Mouse (Mus musculus) yolk sac, embryonic 10.5 days (tissue): ENCODE measurements around the gene Oxct1.

Source experiments
- DNase-seq: peaks from one replicate; pipeline ENCODE4 v3.0.0-alpha.2; 2017; ENCODE audit warnings: low spot score

Gene Oxct1

GRCm38 (mm10) chr15:4026231-4026773 lies at the start of gene Oxct1:
Oxct1 (plus strand) TSS chr15:4026383.
- peak; percentile 89 for DNase-seq

GRCm38 (mm10) chr15:3978279-3978678 lies 47.9 kb upstream of the Oxct1 start:
- DNase-seq, result no peak

DNA sequence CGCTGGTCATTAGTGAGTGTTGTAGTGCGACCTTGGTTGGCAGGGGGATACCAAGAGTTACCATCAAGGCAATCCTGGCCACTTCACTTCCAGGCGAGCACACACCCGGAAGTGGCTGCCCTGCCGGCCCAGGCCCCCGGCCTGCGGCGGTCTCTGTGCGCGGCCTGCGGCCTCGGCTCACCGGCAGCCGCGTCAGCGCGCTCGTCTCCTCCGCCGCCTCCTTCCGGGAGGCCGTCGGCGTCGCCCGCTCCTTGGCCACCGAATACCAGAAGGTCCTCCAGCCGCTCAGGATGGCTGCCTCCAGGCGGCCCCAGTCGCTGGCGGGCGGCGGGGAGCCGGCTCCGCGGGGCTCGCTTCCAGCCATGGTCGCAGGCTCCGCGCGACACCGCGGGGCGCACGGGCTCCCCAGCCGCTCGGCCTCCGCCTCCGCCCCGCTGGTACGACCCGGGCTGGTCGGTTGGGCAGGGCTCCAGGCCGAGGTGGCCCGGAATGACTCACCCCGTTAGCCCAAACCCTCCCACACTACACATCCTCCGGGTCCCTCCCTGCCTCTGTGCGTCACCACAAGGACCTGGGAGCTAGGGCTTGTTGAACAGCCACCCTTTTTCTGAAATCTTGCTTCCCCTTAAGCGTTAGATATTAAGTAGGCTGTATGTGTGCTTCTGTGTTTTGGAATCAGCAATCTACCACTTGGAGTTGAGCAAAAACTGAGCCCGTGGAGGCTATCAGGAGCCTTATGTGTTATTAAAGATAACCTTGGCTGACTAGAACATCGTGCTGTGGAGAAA lies 46.9 kb upstream of the Oxct1 start, which contains the start of gene Fbxo4:
Gene Fbxo4 (minus strand): TSS at position 513 of the 788 bp plus-strand sequence.
- DNase-seq, result peak; percentile 74

- no peak for DNase-seq
Observed at GRCm38 (mm10) chr15:3979871-3980270, 46.3 kb upstream of the Oxct1 start.

DNA sequence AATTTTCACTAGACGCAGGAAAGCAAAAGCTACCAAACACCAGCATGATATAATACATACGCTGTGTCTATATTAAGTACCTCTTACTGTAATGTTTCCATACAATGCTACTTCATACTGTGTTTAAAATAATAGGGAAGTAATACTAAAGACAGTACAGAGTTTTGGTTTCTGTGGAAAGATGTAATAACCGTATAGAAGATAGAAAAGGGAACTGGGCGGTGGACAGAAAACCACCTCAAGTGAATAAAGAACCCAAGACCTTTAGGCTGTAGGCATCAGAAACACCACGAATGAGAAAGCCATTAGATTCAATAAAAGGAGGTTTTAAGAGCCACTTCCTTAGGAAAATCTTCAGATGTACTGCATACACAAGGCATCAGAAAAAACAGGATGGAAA lies 43.5 kb upstream of the Oxct1 start:
- no peak for DNase-seq

GRCm38 (mm10) chr15:3984876-3985275 lies 41.3 kb upstream of the Oxct1 start:
- DNase-seq, result no peak

DNA sequence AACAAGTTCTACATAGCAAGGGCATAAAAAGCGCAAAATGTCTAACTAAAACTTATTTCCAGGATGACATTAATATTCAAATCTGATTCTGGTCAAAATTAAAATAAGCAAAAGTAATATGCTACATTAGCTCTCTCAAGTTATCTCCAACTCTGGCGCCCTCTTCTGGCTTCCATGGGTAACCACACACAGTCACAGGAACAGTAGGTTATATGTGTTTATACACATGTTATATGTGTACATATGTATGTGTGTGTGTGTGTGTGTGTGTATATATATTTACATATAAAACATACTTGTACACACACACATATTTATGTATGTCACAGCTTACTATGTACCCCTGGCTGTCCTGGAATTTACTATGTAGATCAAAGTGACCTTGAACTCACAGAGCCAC lies 38.2 kb upstream of the Oxct1 start:
- DNase-seq, result no peak

DNA sequence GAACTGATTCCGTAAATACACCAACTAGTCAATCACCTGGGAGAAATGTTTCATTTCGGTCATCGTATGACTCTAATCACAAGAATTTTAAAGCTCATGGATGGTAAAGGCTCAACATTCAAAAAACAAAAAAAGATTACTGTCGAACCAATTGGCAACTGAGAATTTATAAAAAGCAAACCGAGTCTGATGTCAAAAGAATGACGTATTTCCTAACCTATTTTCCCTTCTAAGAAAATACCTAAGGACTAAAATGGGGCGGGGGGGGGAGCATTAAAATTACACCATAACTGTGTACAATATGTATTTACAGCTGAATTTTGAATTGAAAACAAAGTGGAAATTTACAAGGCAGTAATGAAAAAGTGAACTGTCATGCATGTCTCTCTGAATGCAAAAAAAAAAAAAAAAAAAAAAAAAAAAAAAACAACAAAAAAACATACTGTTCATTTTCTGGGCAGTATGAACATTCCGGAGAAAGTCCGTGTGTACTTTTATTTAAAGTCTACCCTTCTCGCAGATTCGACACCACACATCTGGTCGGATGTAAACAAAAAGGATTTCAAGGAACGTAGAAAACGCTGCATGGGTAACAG lies 31.2 kb upstream of the Oxct1 start:
- no peak for DNase-seq

DNA sequence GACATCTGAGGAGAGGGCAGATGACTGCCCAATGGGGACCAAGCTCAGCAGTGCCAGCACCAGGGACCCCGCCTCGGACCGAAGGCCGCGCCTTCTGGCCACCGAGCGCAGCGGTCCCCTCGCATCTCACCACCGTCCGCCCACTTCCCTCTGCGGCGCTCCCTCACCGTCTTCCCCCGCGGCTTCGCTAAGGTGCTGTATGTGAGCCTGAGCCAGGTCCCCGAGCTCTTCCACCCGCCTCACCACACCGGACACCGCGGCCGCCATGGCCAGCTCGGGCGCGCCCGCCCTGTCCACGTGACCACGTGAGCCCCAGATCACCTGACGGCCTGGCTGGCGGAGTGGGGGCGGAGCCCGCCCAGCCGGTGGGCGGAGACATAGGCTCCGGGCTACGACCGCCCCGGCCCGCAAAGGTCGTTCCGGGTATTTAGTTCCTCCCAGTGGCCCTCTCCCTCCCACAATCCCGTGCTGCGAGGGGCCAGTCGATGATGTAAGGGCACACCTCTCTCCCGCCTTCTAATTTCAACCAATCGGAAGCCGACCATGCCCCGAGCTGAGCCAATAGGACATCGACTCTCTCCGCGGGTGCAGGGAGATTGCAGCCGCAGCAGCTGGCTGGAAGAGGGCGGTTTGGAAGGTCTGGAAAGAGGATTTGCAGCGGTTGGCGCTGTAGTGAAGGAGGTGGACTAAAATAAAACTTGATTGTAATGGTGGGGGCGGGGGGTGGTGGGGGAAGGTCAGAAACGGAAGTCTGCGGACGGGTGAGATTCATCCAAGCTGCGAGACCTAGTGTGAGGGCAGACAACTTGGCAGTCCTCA lies 30.5 kb upstream of the Oxct1 start, which contains the start of gene AW549877:
Gene AW549877 (minus strand): TSS at position 297 of the 819 bp plus-strand sequence.
- DNase-seq, result peak; percentile 99

DNA sequence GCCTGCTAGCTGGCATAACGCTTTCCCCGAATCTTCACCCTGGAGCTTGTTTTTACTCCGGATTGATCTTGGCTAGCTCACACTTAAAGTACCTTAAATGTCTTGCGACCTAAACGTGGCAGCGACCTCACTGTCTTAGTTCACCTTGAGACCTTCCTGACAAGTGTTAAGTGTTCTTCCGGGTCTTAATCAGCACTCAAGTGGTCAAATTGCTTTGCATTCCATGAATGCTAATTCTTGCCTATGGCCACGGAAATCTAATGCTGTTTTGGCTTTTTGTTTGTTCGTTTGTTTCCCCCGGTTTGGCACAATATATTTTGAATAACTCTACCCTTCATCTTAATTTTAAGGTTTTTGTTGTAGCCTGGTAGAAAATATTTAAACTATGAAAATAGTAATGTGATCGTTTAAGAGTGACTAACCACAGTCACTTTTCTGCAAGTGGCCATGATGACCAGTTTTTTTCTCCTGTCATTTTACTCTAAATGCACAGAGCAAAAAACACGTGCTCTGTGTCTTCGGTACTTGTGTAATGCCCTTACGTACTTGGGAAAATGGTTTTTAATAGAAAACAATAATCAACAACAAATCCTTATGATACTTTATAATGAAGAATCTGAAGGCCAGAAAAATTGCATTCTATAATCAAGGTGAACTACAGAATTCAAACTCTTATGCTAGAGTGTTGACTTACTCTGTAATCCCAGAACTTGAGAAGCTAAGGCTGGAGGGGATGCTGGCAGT lies 29.7 kb upstream of the Oxct1 start:
- DNase-seq, result no peak

DNA sequence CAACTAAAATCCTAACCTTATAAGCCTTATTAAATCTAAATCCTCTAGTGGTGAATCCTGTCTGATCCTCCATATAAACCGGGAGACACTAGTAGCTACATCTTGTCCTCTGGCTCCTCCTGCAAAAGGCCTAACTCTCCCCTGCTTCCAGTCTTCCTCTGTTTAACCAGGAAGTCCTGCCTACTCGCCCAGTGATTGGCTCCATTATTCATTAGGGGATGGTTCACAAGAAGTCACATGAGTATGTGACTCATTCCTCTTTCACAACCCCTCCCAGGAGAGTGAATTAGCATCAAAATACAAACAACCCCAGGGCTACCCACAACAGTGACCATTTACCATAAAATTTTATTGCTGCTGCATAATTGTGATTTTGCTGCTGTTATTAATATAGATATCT lies 27.0 kb upstream of the Oxct1 start:
- DNase-seq, result no peak

- DNase-seq, result no peak
Observed at GRCm38 (mm10) chr15:4000536-4000935, 25.6 kb upstream of the Oxct1 start.

DNA sequence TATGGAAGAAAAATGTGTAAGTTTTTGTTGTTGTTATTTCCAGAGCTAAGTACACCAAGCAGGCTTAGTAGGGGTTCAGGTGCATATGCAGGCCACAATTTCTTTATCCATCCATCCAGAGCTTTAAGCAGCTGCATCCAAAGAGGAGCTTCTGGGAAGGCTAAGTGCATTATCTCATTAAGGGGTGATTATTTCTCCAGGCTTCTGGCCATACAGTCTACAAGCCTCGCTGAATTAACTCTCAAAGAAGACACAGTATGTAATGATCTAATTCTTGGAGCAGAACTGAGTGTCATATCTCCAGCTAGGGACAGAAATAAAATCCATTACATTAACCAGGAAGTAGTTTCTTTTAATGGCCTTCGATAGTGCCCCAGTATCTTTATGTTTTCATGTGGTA lies 12.3 kb upstream of the Oxct1 start:
- DNase-seq, result no peak

- DNase-seq, result no peak
Observed at GRCm38 (mm10) chr15:4020711-4021110, 5.5 kb upstream of the Oxct1 start.

DNA sequence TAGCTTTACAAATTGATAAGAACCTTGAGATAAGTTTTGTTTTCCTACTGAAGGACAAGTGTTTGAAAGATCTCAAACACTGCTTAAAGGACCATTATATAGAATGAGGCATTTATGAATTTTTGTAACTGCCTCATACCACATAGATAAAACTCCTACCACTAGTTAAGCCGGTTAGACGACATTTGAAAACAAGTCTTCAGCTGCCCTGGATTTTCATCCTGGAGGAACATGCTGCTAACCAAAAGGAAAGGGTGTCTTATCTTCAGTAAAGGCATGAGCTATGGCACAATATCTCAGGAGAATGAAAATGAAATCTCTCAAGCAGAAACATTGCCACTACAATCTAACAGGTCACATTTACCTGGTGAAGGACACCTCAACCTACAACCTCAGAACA lies 2.4 kb upstream of the Oxct1 start:
- no peak for DNase-seq

DNA sequence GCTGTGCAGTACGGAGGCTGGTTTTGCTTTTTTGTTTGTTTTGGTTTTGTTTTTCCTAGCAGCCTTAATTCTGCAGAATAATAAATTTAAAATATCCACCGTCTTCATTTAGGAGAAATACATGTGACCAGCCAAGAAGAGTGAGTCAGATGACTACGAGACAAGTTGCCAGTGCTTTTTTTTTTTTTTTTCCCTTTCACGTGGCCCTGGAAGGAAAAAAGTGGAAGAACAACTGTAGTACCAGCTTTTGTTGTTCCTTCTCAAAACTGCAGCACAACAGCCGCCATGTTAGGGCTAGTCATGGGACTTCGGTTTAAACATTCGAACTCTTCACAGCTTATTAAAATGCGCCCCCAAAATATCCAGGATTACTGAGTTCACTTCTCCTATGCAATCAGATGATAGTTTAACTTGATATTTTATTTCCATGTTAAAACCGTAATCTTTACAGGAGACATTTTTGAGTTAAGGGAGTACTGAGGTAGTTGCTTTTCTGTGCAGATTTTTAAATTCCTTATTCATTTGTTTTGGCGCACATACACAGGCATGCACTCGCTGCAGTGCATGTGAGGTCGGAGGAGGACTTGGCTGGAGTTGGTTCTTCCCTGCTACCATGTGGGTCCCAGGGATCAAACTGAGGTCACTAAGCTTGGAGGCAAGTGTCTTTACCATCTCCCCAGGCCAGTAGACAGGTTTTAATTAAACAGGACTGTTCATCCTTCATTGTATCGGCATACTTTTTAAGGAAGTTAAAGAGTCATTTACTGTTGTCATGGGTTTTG lies 1.3 kb upstream of the Oxct1 start:
- DNase-seq, result no peak

DNA sequence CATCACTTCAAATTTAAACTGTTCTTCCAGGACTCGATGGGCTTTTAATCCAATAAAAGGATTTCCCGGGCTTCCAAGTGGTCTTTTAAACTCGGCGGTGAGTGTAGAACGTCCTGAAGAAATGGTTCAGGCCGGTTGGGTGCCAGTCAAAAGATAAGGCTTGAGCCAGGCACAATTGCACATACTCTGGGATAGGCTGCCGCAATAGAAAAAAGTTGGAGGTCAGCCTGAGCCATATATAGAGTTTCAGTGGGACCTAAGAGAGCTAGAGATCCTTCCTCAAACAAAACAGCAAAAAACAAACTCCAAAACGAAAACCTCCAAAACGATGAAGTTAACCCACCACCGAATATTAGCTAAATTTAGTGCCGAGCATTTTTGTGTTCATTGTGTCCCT lies 677 bp upstream of the Oxct1 start:
- no peak for DNase-seq

GRCm38 (mm10) chr15:4026831-4027584 lies 825 bp downstream of the Oxct1 start:
- peak; percentile 66 for DNase-seq

GRCm38 (mm10) chr15:4027671-4028410 lies 1.7 kb downstream of the Oxct1 start:
- DNase-seq, result no peak

DNA sequence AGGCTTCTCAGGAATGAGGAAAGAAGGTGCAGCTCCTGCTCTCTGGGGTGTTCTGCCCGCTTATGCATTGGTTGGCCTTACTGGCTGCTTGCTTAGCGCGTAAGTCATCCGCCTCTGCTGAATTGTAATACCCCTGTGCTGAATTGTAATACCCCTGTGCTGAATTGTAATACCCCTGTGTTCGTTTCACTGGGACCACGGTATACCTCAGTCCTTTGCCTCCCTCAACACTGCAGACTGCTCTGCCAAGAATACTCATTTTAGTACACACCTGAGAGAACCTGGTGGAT lies 2.2 kb downstream of the Oxct1 start:
- no peak for DNase-seq
